Mouse (Mus musculus) olfactory bulb, adult 2 months (tissue): Measurements from ENCODE around the gene Jazf1.

Experiments used
- CTCF ChIP-seq: fragments of 200-500 bp; IDR thresholded peaks from 2 replicates; pipeline ENCODE4 v1.5.1; 2012; ENCODE audit warnings: low read depth, mild to moderate bottlenecking, low read length, moderate library complexity; ENCODE audit not compliant: insufficient read depth
- POLR2A ChIP-seq: fragments of 200-500 bp; IDR thresholded peaks from 2 replicates; pipeline ENCODE4 v1.6.1; 2012; ENCODE audit warnings: mild to moderate bottlenecking, low read depth, low read length, moderate library complexity; ENCODE audit not compliant: insufficient read depth

- TF ChIP-seq POLR2A = no peak
- no peak for TF ChIP-seq CTCF
Measured at GRCm38 (mm10) chr6:52912143-52912918, 156.1 kb downstream of the Jazf1 start.
